Mouse (Mus musculus) midbrain, postnatal 0 days (tissue): ENCODE measurements around the gene Art4. TPM values are rescaled to one million over a fixed set of nuclear protein-coding genes. Genes with fewer than 3 reads are reported as not detected.

Experiments
- ATAC-seq: fragments of 200-750 bp; cut with Nextera tagmentation; 2 replicates; pipeline ENCODE4 v1.8.0; 2017; ENCODE audit warnings: moderate number of reproducible peaks, mild to moderate bottlenecking, moderate TSS enrichment, moderate library complexity; ENCODE audit not compliant: low FRiP score
- DNase-seq: peaks from one replicate; pipeline ENCODE4 v3.0.0-alpha.2; 2015; ENCODE audit warnings: low spot score
- H3K27ac ChIP-seq: fragments of 300-500 bp; sonication (generic); 2 replicates; pipeline ENCODE4 v1.5.1; 2014; ENCODE audit warnings: low read depth, mild to moderate bottlenecking, low read length, mixed read lengths
- H3K27me3 ChIP-seq: fragments of 300-500 bp; sonication (generic); 2 replicates; pipeline ENCODE4 v1.6.1; 2014; ENCODE audit warnings: low read length, control low read depth, mixed read lengths; ENCODE audit not compliant: insufficient read depth
- H3K36me3 ChIP-seq: fragments of 300-500 bp; sonication (generic); 2 replicates; pipeline ENCODE4 v1.6.1; 2014; ENCODE audit warnings: low read length, control low read depth, mixed read lengths; ENCODE audit not compliant: insufficient read depth
- H3K4me1 ChIP-seq: fragments of 300-500 bp; sonication (generic); 2 replicates; pipeline ENCODE4 v1.6.1; 2014; ENCODE audit warnings: mild to moderate bottlenecking, control low read depth, antibody characterized with exemption, low read length, mixed read lengths; ENCODE audit not compliant: insufficient read depth
- H3K4me2 ChIP-seq: fragments of 300-500 bp; sonication (generic); 2 replicates; pipeline ENCODE4 v1.6.1; 2014; ENCODE audit warnings: low read depth, mild to moderate bottlenecking, low read length, mixed read lengths; ENCODE audit not compliant: poor library complexity, severe bottlenecking
- H3K4me3 ChIP-seq: fragments of 300-500 bp; sonication (generic); 2 replicates; pipeline ENCODE4 v1.5.1; 2014; ENCODE audit warnings: low read depth, mild to moderate bottlenecking, low read length, moderate library complexity
- H3K9ac ChIP-seq: fragments of 300-500 bp; sonication (generic); replicated peaks from 2 replicates; pipeline ENCODE4 v1.6.1; 2014; ENCODE audit warnings: mild to moderate bottlenecking, low read length, moderate library complexity, mixed read lengths; ENCODE audit not compliant: poor library complexity, severe bottlenecking
- H3K9me3 ChIP-seq: fragments of 300-500 bp; sonication (generic); 2 replicates; pipeline ENCODE4 v1.6.1; 2016; ENCODE audit warnings: low read length, control low read depth
- CTCF ChIP-seq: IDR thresholded peaks from 2 replicates; pipeline ENCODE4 v1.5.1; 2016; ENCODE audit warnings: antibody characterized with exemption, mild to moderate bottlenecking
- WGBS: fragments of 180-500 bp; shearing (Covaris S2); extraction: QIAGEN DNeasy Blood & Tissue Kit; methylation state at CpG from one replicate; pipeline ENCODE4 v1.1.7; 2014; 5-methylcytosine and 5-hydroxymethylcytosine counted together
- polyA plus RNA-seq: library from polyadenylated mRNA; unstranded; fragments of >200 nt; fragmentation: Nextera tagmentation; extraction: Ambion mirVana; gene quantifications from 2 replicates; pipeline ENCODE4 v1.2.1, GENCODE M21; 2015
- total RNA-seq: library from RNA; depleted of rRNA; stranded (reverse); fragments of >200 nt; gene quantifications from 2 replicates; pipeline ENCODE4 v1.2.3, GENCODE M21; 2014

Art4 gene
- total and polyA plus RNA-seq, 2 experiments from 2014 or later = 0.11 to 0.20 TPM

- Histone ChIP-seq H3K4me2 (peak overlapping the region; percentile 93; the same call in 1 of the 2 replicates), H3K9me3 (no peaks in the 10 kb centered on the region), H3K27me3 (no peaks in the 10 kb centered on the region), H3K36me3 (peaks cover 26% of the 10 kb centered on the region), H3K27ac (no peak overlapping the region), H3K9ac (no peak overlapping the region), H3K4me3 (peak overlapping the region; percentile 62; the same call in 1 of the 2 replicates), H3K4me1 (peaks cover 9% of the 10 kb centered on the region)
- DNase-seq (no peak), ATAC-seq (no peak)
- WGBS = 85% methylated on average over 13 of the region's 13 CpGs
- TF ChIP-seq CTCF = no peak
These were observed 47.9 kb downstream of the Art4 start for GRCm38 (mm10) chr6:136809673-136810072.

DNA sequence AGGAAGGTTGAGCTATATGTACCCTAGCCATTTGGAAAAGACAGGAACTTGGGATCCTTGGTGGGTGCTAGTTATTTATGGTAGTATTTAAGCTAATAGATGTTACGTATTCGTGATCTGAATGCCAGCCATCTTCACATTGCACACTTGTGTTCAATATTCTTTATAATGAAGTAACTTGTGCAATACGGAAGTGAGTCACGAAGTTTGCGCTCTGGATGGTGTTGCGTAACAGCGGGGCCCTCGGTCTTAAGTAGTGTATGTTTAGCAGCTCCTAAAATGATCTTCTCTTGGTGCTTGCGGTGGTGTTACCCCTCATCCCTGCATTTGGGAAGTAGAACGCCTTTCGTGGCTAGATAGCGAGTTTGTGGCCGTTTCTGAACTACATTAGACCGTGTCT lies 48.5 kb downstream of the Art4 start:
- H3K9ac ChIP-seq = peak overlapping the region; percentile 71
- WGBS = 46% methylated on average over 14 of the region's 14 CpGs
- H3K27ac ChIP-seq = no peak overlapping the region
- H3K36me3 ChIP-seq = peaks cover 20% of the 10 kb centered on the region
- ATAC-seq (no peak), DNase-seq (no peak)
- no peak for TF ChIP-seq CTCF
- peak overlapping the region; percentile 93 for H3K4me2 ChIP-seq
- peak overlapping the region; percentile 62 for H3K4me3 ChIP-seq
- peaks cover 9% of the 10 kb centered on the region for H3K4me1 ChIP-seq
- H3K27me3 ChIP-seq = no peaks in the 10 kb centered on the region
- no peaks in the 10 kb centered on the region for H3K9me3 ChIP-seq

GRCm38 (mm10) chr6:136808631-136809046 lies 48.9 kb downstream of the Art4 start:
- peaks cover 9% of the 10 kb centered on the region for H3K4me1 ChIP-seq
- under 1% methylated on average over 28 of the region's 28 CpGs for WGBS
- TF ChIP-seq CTCF = no peak
- H3K4me2 ChIP-seq = peak overlapping the region; percentile 93
- H3K36me3 ChIP-seq = peaks cover 16% of the 10 kb centered on the region; the same call in 1 of the 2 replicates
- H3K9me3 ChIP-seq = no peaks in the 10 kb centered on the region
- peak; percentile 6 for ATAC-seq
- no peak overlapping the region for H3K27ac ChIP-seq
- peak overlapping the region; percentile 71 for H3K9ac ChIP-seq
- DNase-seq = no peak
- no peaks in the 10 kb centered on the region for H3K27me3 ChIP-seq
- H3K4me3 ChIP-seq = peak overlapping the region; percentile 62

DNA sequence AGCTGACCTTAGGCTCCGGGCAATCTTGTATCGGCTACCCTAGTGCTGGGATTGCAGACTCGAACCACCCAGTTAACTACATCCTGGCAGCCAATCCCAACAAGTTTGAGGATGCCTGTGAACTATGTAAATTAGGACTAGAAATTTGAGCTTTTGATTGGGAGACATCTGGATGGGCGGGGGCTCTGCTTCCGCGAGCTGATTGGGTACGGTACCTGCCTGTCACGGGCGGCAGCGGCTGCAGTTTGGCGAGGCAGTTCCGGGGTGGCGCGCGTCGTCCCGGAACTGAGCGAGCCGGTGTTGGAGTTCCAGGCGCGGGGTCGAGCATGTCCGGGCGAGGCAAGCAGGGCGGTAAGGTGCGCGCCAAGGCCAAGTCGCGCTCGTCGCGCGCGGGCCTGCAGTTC lies 49.5 kb downstream of the Art4 start, which contains the start of gene H2afj:
Gene H2afj (plus strand): TSS at position 231 of the 404 bp plus-strand sequence.
- Histone ChIP-seq H3K9me3 (no peaks in the 10 kb centered on the region), H3K4me2 (peak within 1 kb of the TSS; percentile 93), H3K9ac (peak within 1 kb of the TSS; percentile 71), H3K36me3 (peaks cover 11% of the 10 kb centered on the region; the same call in 1 of the 2 replicates), H3K4me3 (peak within 1 kb of the TSS; percentile 62), H3K27ac (peak within 1 kb of the TSS; percentile 33; the same call in 1 of the 2 replicates), H3K4me1 (peaks cover 12% of the 10 kb centered on the region), H3K27me3 (no peaks in the 10 kb centered on the region)
- peak; percentile 96 for DNase-seq
- TF ChIP-seq CTCF = no peak
- under 1% methylated on average over 34 of the region's 34 CpGs for WGBS
- ATAC-seq = peak; percentile 90

DNA sequence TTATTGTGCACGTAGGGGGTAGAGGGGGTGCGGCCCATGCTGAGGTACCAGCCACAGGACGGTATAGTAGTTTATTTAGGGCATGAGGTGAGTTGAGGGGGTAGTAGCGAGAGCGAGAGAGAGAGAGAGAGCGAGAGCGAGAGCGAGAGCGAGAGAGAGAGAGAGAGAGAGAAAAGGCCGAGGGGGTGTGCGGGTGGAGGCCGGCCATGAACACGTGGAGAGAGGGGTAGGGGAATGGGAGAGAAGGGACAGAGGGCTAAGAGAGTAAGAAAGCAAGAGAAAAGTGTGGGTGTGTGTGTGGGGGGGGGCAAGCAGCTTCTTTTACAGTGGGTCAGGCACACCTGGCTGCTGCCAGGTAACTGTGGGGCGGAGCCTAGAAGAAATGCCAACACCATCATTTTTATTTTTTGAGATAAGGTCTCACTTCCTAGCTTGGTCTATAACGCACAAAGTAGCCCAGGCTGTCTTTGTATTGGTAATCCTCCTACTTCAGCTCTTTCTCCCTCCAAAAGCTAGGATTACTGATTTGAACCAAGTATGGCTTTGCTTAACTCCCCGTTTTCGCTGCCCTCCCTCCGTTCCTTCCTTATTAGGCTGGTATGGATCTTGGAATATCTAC lies 50.0 kb downstream of the Art4 start:
- H3K27ac ChIP-seq = peak overlapping the region; percentile 33; the same call in 1 of the 2 replicates
- H3K4me2 ChIP-seq = peak overlapping the region; percentile 93
- H3K9ac ChIP-seq = 0 out of 2 replicates have a peak overlapping the region, but pooled peaks have one; percentile 0
- no peaks in the 10 kb centered on the region for H3K27me3 ChIP-seq
- H3K4me1 ChIP-seq = peaks cover 13% of the 10 kb centered on the region
- H3K4me3 ChIP-seq = peak overlapping the region; percentile 62
- 33% methylated on average over 18 of the region's 18 CpGs for WGBS
- ATAC-seq (peak; percentile 35; the same call in 1 of the 2 replicates), DNase-seq (no peak)
- H3K36me3 ChIP-seq = peaks cover 8% of the 10 kb centered on the region; the same call in 1 of the 2 replicates
- H3K9me3 ChIP-seq = no peaks in the 10 kb centered on the region
- no peak for TF ChIP-seq CTCF

GRCm38 (mm10) chr6:136806819-136807218 lies 50.7 kb downstream of the Art4 start:
- DNase-seq = no peak
- WGBS = 62% methylated on average over 5 of the region's 5 CpGs

More at GRCm38 (mm10) chr6:136806819-136807218, 50.7 kb downstream of the Art4 start:
- Histone ChIP-seq H3K27ac (no peak overlapping the region), H3K9ac (no peak overlapping the region), H3K4me3 (peak overlapping the region; percentile 62; the same call in 1 of the 2 replicates), H3K27me3 (no peaks in the 10 kb centered on the region), H3K36me3 (peaks cover 2% of the 10 kb centered on the region; the same call in 1 of the 2 replicates), H3K4me1 (peaks cover 13% of the 10 kb centered on the region), H3K9me3 (no peaks in the 10 kb centered on the region), H3K4me2 (peak overlapping the region; percentile 93)
- ATAC-seq = no peak
- TF ChIP-seq CTCF = no peak
